Mouse (Mus musculus) neural tube, embryonic 13.5 days (tissue): ENCODE data around the gene Rab8a. TPM values are rescaled to one million over a fixed set of nuclear protein-coding genes. Genes with fewer than 3 reads are reported as not detected.

Experiments used
- ATAC-seq: fragments of 200-750 bp; cut with Nextera tagmentation; 2 replicates; pipeline ENCODE4 v1.8.0; 2017; ENCODE audit warnings: low read depth, mild to moderate bottlenecking, moderate TSS enrichment, moderate library complexity
- H3K27ac ChIP-seq: fragments of 300-500 bp; sonication (generic); replicated peaks from 2 replicates; pipeline ENCODE4 v1.5.1; 2015; ENCODE audit warnings: moderate library complexity, mild to moderate bottlenecking, inconsistent platforms
- H3K27me3 ChIP-seq: fragments of 300-500 bp; sonication (generic); 2 replicates; pipeline ENCODE4 v1.6.1; 2015; ENCODE audit warnings: mild to moderate bottlenecking, inconsistent platforms
- H3K36me3 ChIP-seq: fragments of 300-500 bp; sonication (generic); 2 replicates; pipeline ENCODE4 v1.6.1; 2015; ENCODE audit warnings: mild to moderate bottlenecking, inconsistent platforms
- H3K4me1 ChIP-seq: fragments of 300-500 bp; sonication (generic); replicated peaks from 2 replicates; pipeline ENCODE4 v1.6.1; 2015; ENCODE audit warnings: inconsistent platforms
- H3K4me2 ChIP-seq: fragments of 300-500 bp; sonication (generic); 2 replicates; pipeline ENCODE4 v1.6.1; 2015; ENCODE audit warnings: inconsistent platforms, mild to moderate bottlenecking, moderate library complexity
- H3K4me3 ChIP-seq: fragments of 300-500 bp; sonication (generic); 2 replicates; pipeline ENCODE4 v1.5.1; 2015; ENCODE audit warnings: mild to moderate bottlenecking, inconsistent platforms
- H3K9ac ChIP-seq: fragments of 300-500 bp; sonication (generic); 2 replicates; pipeline ENCODE4 v1.6.1; 2015; ENCODE audit warnings: moderate library complexity, mild to moderate bottlenecking, inconsistent platforms
- H3K9me3 ChIP-seq: fragments of 300-500 bp; sonication (generic); 2 replicates; pipeline ENCODE4 v1.6.1; 2016; ENCODE audit warnings: inconsistent platforms
- WGBS: fragments of 180-500 bp; shearing (Covaris S2); methylation state at CpG from one replicate; pipeline ENCODE4 v1.1.7; 2015; 5-methylcytosine and 5-hydroxymethylcytosine counted together
- polyA plus RNA-seq: library from polyadenylated mRNA; unstranded; fragments of >200 nt; fragmentation: Nextera tagmentation; extraction: Ambion mirVana; gene quantifications from 2 replicates; pipeline ENCODE4 v1.2.1, GENCODE M21; 2015

Rab8a gene
- polyA plus RNA-seq, 1 experiment from 2014 or later: 109 TPM

- Histone ChIP-seq H3K27ac (no peak overlapping the region; the same call in 1 of the 2 replicates), H3K9me3 (no peaks in the 10 kb centered on the region), H3K27me3 (peaks cover 36% of the 10 kb centered on the region), H3K9ac (no peak overlapping the region), H3K4me3 (peak overlapping the region; percentile 75), H3K4me2 (peak overlapping the region; percentile 90), H3K4me1 (peaks cover 15% of the 10 kb centered on the region), H3K36me3 (peaks cover 31% of the 10 kb centered on the region)
- peak; percentile 41 for ATAC-seq
- 85% methylated on average over 10 of the region's 10 CpGs for WGBS
These were observed 58.0 kb downstream of the Rab8a start for GRCm38 (mm10) chr8:72218781-72219540.

DNA sequence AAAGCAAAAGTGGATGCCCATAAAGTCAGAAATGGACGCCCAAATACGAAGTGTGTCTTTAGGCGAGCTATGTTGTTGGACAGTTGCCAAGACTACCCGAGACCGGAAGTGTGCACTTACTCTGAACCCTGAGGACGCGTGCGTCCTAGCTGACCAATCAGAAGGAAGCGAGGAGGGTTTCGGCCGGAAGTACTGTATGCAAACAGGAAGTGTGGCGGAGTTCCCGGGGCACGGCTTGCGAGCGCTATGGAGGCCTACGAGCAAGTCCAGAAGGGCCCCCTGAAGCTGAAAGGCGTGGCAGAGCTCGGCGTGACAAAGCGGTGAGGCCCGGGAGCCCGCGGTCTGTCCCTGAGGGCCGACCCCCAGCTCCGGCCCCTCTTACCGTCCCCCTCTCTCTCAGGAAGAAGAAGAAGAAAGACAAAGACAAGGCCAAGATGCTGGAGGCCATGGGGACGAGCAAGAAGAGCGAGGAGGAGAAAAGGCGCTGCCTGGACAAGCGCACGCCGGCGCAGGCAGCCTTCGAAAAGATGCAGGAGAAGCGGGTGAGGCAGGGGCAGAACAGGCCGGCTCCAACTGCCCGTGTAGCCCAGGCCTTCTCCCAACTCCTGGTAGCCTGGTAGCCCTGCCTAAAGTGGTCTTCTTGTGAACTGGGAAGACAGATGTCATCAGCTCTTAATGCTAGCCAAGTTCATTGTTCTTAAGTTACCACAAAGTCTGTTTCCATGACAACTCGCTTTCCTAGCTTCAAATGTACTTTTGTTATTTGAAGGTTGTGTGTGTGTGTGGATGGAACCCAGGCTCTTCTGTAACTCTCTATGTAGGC, 58.8 kb downstream of the Rab8a start, which contains the start of gene Fam32a:
Gene Fam32a (plus strand): TSS at position 190 of the 823 bp plus-strand sequence.
- WGBS: 6% methylated on average over 39 of the region's 39 CpGs
- peak; percentile 97 for ATAC-seq
- peaks cover 32% of the 10 kb centered on the region for H3K27me3 ChIP-seq
- peak within 1 kb of the TSS; percentile 79 for H3K27ac ChIP-seq
- H3K4me3 ChIP-seq: peak within 1 kb of the TSS; percentile 75
- no peaks in the 10 kb centered on the region for H3K9me3 ChIP-seq
- peak within 1 kb of the TSS; percentile 80 for H3K9ac ChIP-seq
- peaks cover 35% of the 10 kb centered on the region for H3K36me3 ChIP-seq
- peaks cover 15% of the 10 kb centered on the region for H3K4me1 ChIP-seq
- H3K4me2 ChIP-seq: peak within 1 kb of the TSS; percentile 90

DNA sequence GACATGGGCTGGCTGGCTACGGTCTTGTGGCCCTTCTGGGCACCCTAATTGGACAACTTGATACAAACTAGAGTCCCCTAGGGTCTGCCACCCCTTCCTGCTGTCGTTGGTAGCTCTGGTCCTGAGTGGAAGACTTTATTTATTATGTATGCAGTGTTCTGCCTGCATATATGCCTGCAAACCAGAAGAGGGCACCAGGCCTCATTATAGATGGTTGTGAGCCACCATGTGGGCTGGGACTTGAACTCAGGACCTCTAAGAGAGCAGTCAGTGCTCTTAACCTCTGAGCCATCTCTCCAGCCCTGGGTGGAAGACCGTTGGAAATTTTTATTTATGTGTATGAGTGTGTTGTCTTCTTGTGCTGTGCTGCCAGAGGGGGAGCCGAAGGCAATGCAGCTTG, 59.8 kb downstream of the Rab8a start:
- WGBS: 88% methylated on average over 4 of the region's 4 CpGs
- Histone ChIP-seq H3K4me1 (peaks cover 15% of the 10 kb centered on the region), H3K36me3 (peaks cover 35% of the 10 kb centered on the region), H3K27ac (no peak overlapping the region), H3K9ac (peak overlapping the region; percentile 80; the same call in 1 of the 2 replicates), H3K27me3 (peaks cover 21% of the 10 kb centered on the region), H3K4me3 (peak overlapping the region; percentile 75), H3K4me2 (peak overlapping the region; percentile 90), H3K9me3 (no peaks in the 10 kb centered on the region)
- no peak for ATAC-seq

GRCm38 (mm10) chr8:72222656-72223055, 61.7 kb downstream of the Rab8a start:
- ATAC-seq: no peak
- Histone ChIP-seq H3K27ac (no peak overlapping the region), H3K4me1 (peaks cover 15% of the 10 kb centered on the region), H3K4me2 (no peak overlapping the region), H3K4me3 (no peak overlapping the region), H3K9me3 (no peaks in the 10 kb centered on the region), H3K9ac (no peak overlapping the region), H3K27me3 (peaks cover 6% of the 10 kb centered on the region), H3K36me3 (peaks cover 35% of the 10 kb centered on the region)
- 91% methylated on average over 5 of the region's 5 CpGs for WGBS

Other genes starting within 250 kb of the Rab8a start
- 16.6 and 18.1 TPM in 2 replicates for gene Zfp961, start 210.2 kb upstream of the Rab8a start, polyA plus RNA-seq
- gene Cyp4f18, start 151.6 kb upstream of the Rab8a start, polyA plus RNA-seq: 0.69 and 1.0 TPM in 2 replicates
- not detected in 2 replicates for gene Olfr372, start 120.0 kb upstream of the Rab8a start, polyA plus RNA-seq
- gene Olfr373, start 78.0 kb upstream of the Rab8a start, polyA plus RNA-seq: not detected in 2 replicates
- not detected in 2 replicates for gene Olfr374, start 54.2 kb upstream of the Rab8a start, polyA plus RNA-seq
- 230 and 274 TPM in 2 replicates for gene Tpm4, start 26.2 kb upstream of the Rab8a start, polyA plus RNA-seq
- gene Hsh2d, start 28.4 kb downstream of the Rab8a start, polyA plus RNA-seq: not detected in 2 replicates
- gene Cib3, start 51.6 kb downstream of the Rab8a start, polyA plus RNA-seq: not detected in 2 replicates
- not detected in 2 replicates for gene Gm11034, start 52.4 kb downstream of the Rab8a start, polyA plus RNA-seq
- 93.8 and 96.1 TPM in 2 replicates for gene Fam32a, start 58.5 kb downstream of the Rab8a start, polyA plus RNA-seq
- gene Ap1m1, start 78.8 kb downstream of the Rab8a start, polyA plus RNA-seq: 227 and 228 TPM in 2 replicates
- gene Gm10282, start 144.1 kb downstream of the Rab8a start, polyA plus RNA-seq: 14.3 and 19.6 TPM in 2 replicates
- gene Klf2, start 157.8 kb downstream of the Rab8a start, polyA plus RNA-seq: 6.6 and 8.3 TPM in 2 replicates